Mouse (Mus musculus) retina, embryonic 14.5 days (tissue): ENCODE results near the gene Cfl1.

Source experiments
- DNase-seq: peaks from one replicate; pipeline ENCODE4 v3.0.0-alpha.2; 2015; ENCODE audit warnings: low spot score

Cfl1 gene

DNA sequence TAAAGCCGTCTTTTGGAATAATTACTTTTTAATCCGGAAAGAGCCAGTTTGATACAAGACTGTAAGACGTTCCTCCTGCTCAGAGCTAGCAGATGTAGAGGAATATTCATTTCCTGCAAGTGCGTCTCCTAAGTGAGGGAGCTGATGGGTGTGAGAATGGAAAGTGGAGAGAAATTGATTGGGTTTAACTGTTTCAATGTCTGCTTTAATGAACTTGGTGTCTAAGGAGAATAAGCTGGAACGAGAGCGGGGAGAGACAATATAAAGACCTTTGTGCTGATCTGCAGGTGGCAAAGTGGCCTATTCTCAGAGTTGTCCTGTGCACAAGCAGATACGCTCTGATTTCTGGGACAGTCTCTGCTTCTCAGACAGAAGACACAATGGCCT lies 39.9 kb downstream of the Cfl1 start:
- DNase-seq, result no peak

DNA sequence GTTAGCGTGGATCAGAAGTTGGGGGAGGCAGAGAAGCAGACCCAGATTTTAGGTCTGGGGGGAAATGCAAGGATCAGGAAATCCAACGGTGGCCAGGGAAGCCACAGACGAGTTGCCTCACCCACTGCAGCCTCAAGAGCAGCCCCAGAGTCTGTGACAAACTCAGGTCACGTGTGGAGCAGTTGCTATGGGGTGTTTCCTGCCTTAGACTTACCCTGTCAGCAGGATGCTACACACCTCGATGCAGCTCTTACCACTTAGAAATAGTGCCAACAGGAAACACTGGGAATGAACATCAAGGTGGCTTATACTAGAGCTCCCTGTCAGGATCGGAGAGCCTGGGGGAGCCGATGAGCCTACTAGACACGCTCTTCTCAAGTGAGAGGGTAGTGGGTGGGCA lies 42.3 kb downstream of the Cfl1 start:
- no peak for DNase-seq

DNA sequence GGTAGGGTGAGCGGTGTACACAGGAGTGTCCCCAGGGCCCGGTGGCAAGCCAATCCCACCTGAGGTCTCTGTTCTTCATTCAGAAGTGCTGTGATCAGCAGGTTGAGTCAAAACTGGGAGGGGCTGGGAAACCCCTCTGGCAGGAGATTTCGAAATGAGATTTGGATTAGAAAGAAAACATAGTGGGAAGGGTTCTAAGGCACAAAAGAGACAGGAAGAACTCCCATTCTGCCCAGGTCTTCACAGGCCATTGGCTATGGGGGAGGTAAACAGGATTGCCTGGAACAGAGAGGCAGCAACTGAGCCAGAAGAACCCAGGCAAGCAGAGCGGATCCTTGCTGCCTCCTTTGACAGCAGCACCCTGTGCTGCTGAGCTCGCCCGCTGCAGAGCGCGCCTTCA lies 48.5 kb downstream of the Cfl1 start:
- DNase-seq, result no peak

DNA sequence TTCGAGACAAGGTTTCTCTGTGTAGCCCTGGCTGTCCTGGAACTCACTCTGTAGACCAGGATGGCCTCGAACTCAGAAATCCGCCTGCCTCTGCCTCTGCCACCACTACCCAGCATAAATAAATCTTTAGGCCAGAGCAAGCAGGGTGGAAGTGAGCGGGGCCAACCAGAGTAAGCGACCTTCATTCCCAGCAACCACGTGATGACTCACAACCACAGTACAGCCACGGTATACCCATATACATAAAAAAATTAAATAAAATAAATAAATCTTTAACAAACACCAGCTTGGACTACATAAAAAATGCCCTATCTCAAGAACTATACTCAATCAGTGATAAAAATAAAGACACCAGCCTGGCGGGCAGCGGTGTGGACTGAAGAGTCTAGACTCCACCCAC lies 53.1 kb downstream of the Cfl1 start:
- DNase-seq, result no peak

DNA sequence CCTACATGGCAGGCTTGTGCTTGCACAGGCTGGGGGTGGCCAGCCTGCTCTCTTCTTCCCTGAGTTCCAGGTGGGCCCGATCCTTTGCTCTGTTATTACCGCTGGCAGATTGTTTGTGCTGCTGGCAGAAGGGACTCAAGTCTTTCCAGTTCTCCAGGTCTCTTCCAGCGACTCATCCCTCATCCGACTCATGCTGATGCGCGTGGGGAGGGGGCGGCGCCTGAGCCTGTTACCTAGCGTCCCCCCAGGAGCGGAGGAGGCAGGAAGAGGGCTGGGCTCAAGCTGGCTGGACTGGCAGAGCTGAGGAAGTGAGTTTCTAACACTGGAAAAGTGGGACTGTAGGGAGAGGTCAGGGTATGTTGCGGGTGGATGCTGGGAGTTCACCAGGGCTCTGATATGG lies 53.8 kb downstream of the Cfl1 start:
- DNase-seq, result no peak
